Mouse (Mus musculus) kidney, adult 2 months (tissue): Measurements from ENCODE around the gene Spaca4. TPM values are rescaled to one million over a fixed set of nuclear protein-coding genes. Genes with fewer than 3 reads are reported as not detected.

Source experiments
- DNase-seq: peaks from one replicate; pipeline ENCODE4 v3.0.0; 2021
- H3K27ac ChIP-seq: fragments of 200-500 bp; 2 replicates; pipeline ENCODE4 v1.5.1; 2012; ENCODE audit warnings: low read depth, low read length, control low read depth, inconsistent platforms; ENCODE audit not compliant: insufficient read depth
- H3K27me3 ChIP-seq: fragments of 200-500 bp; replicated peaks from 2 replicates; pipeline ENCODE4 v1.6.1; 2012; ENCODE audit warnings: mild to moderate bottlenecking, moderate library complexity, low read length, inconsistent platforms; ENCODE audit not compliant: control insufficient read depth, insufficient read depth
- H3K36me3 ChIP-seq: fragments of 200-500 bp; 2 replicates; pipeline ENCODE4 v1.6.1; 2012; ENCODE audit warnings: mild to moderate bottlenecking, moderate library complexity, low read length, inconsistent platforms; ENCODE audit not compliant: control insufficient read depth, insufficient read depth
- H3K4me1 ChIP-seq: fragments of 200-500 bp; 2 replicates; pipeline ENCODE4 v1.6.1; 2011; ENCODE audit warnings: low read length; ENCODE audit not compliant: control insufficient read depth, insufficient read depth
- H3K4me3 ChIP-seq: fragments of 200-500 bp; 2 replicates; pipeline ENCODE4 v1.5.1; 2011; ENCODE audit warnings: mild to moderate bottlenecking, low read depth, low read length, control low read depth; ENCODE audit not compliant: insufficient read depth
- CTCF ChIP-seq: fragments of 200-500 bp; conservative IDR thresholded peaks from 2 replicates; pipeline ENCODE4 v1.5.1; 2011; ENCODE audit warnings: low read depth, mild to moderate bottlenecking, control low read depth, low read length, moderate library complexity, mixed read lengths; ENCODE audit not compliant: insufficient read depth, insufficient read length
- POLR2A ChIP-seq: fragments of 200-500 bp; IDR thresholded peaks from one replicate; pipeline ENCODE4 v1.6.1; 2011; ENCODE audit warnings: low read depth, low read length, control low read depth
- WGBS: fragments of 180-500 bp; shearing (Covaris S2); methylation state at CpG from one replicate; pipeline ENCODE4 v1.1.7; 2018; 5-methylcytosine and 5-hydroxymethylcytosine counted together
- polyA plus RNA-seq: library from polyadenylated mRNA; depleted of rRNA; stranded (reverse); fragments of >200 nt; gene quantifications from 2 replicates; pipeline ENCODE4 v1.2.3, GENCODE M21; 2012

The Spaca4 gene
- polyA plus RNA-seq, 1 experiment: 0.28 TPM

- Histone ChIP-seq H3K36me3 (no peaks in the 10 kb centered on the region), H3K4me3 (no peak overlapping the region), H3K27ac (no peak overlapping the region), H3K27me3 (no peaks in the 10 kb centered on the region), H3K4me1 (no peaks in the 10 kb centered on the region)
- WGBS: 82% methylated on average over 2 of the region's 2 CpGs
- TF ChIP-seq CTCF (no peak), POLR2A (no peak)
- no peak for DNase-seq
Measured at GRCm38 (mm10) chr7:45692364-45692763, 33.2 kb downstream of the Spaca4 start.

GRCm38 (mm10) chr7:45689800-45690199, 35.8 kb downstream of the Spaca4 start:
- Histone ChIP-seq H3K27ac (peak overlapping the region; percentile 51), H3K27me3 (no peaks in the 10 kb centered on the region), H3K4me3 (no peak overlapping the region), H3K36me3 (no peaks in the 10 kb centered on the region), H3K4me1 (no peaks in the 10 kb centered on the region)
- DNase-seq: peak; percentile 26
- TF ChIP-seq CTCF: no peak
- no peak for TF ChIP-seq POLR2A
- 44% methylated on average over 11 of the region's 11 CpGs for WGBS

- Histone ChIP-seq H3K4me3 (no peak overlapping the region), H3K27ac (no peak overlapping the region), H3K4me1 (no peaks in the 10 kb centered on the region), H3K27me3 (no peaks in the 10 kb centered on the region), H3K36me3 (no peaks in the 10 kb centered on the region)
- DNase-seq: no peak
- WGBS: 68% methylated on average over 6 of the region's 6 CpGs
- TF ChIP-seq CTCF: no peak
- TF ChIP-seq POLR2A: no peak
Measured at GRCm38 (mm10) chr7:45689099-45689498, 36.5 kb downstream of the Spaca4 start.

GRCm38 (mm10) chr7:45686841-45687240, 38.8 kb downstream of the Spaca4 start:
- no peak for TF ChIP-seq CTCF
- TF ChIP-seq POLR2A: no peak
- DNase-seq: peak; percentile 48

GRCm38 (mm10) chr7:45685811-45686210, 39.8 kb downstream of the Spaca4 start:
- H3K4me3 ChIP-seq: no peak overlapping the region
- no peaks in the 10 kb centered on the region for H3K36me3 ChIP-seq
- TF ChIP-seq POLR2A: no peak
- TF ChIP-seq CTCF: no peak
- no peaks in the 10 kb centered on the region for H3K27me3 ChIP-seq
- 70% methylated on average over 10 of the region's 10 CpGs for WGBS
- DNase-seq: no peak
- H3K27ac ChIP-seq: no peak overlapping the region
- H3K4me1 ChIP-seq: peaks cover 4% of the 10 kb centered on the region; the same call in 1 of the 2 replicates

More at GRCm38 (mm10) chr7:45686841-45687240, 38.8 kb downstream of the Spaca4 start:
- H3K36me3 ChIP-seq: no peaks in the 10 kb centered on the region
- 65% methylated on average over 3 of the region's 3 CpGs for WGBS
- H3K4me3 ChIP-seq: no peak overlapping the region
- no peaks in the 10 kb centered on the region for H3K27me3 ChIP-seq
- peaks cover 4% of the 10 kb centered on the region; the same call in 1 of the 2 replicates for H3K4me1 ChIP-seq
- H3K27ac ChIP-seq: no peak overlapping the region

GRCm38 (mm10) chr7:45683396-45684050, 42.1 kb downstream of the Spaca4 start, which contains the start of gene Ntn5:
Gene Ntn5 (plus strand): TSS chr7:45684022.
- 83% methylated on average over 7 of the region's 7 CpGs for WGBS
- H3K36me3 ChIP-seq: no peaks in the 10 kb centered on the region
- H3K27me3 ChIP-seq: no peaks in the 10 kb centered on the region
- no peak for DNase-seq
- no peak for TF ChIP-seq CTCF
- TF ChIP-seq POLR2A: no peak
- no peak within 1 kb of the TSS for H3K27ac ChIP-seq
- H3K4me3 ChIP-seq: no peak within 1 kb of the TSS
- H3K4me1 ChIP-seq: peaks cover 8% of the 10 kb centered on the region

- Histone ChIP-seq H3K27me3 (no peaks in the 10 kb centered on the region), H3K4me1 (peaks cover 9% of the 10 kb centered on the region), H3K36me3 (no peaks in the 10 kb centered on the region), H3K4me3 (no peak overlapping the region), H3K27ac (peak overlapping the region; percentile 24; the same call in 1 of the 2 replicates)
- DNase-seq: peak; percentile 89
- no peak for TF ChIP-seq POLR2A
- TF ChIP-seq CTCF: peak; percentile 98; the same call in 1 of the 2 replicates
- 31% methylated on average over 14 of the region's 14 CpGs for WGBS
Measured at GRCm38 (mm10) chr7:45682144-45683126, 43.2 kb downstream of the Spaca4 start.
